Mouse (Mus musculus): ENCODE measurements at regions not wholly inside any gene's neighbourhood (a gene's known extent, or its start where the extent isn't known, plus 50 kb on each side); places are given as distances from the start of the nearest gene placed in this dataset.

GRCm38 (mm10) chr2:64706646-64707177 lies 318.1 kb downstream of the Grb14 start:
- DNase-seq (ENCODE audit: low read depth, low spot score) = no peak

- no peak for DNase-seq (ENCODE audit: low read depth, low spot score)
Observed at GRCm38 (mm10) chr2:64695974-64696373, 328.8 kb downstream of the Grb14 start.

DNA sequence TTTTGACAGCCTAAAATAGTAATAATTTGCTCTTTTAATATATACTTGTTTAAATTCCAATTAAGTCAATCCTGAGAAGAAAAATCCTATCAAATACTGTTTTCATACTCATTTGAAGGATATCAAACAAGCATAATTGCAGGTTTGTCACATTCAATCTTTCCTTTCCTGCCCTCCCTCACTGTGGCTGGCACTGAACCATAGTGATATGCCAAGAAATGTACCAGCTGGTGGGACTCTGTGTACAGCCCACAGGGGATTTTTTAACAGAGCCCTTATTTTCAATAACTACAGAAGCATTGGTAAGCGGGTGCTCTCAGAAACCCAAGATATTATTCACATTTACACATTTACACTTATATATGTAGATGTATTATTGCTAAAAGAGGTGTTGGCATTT lies 333.3 kb downstream of the Grb14 start:
- no peak for DNase-seq (ENCODE audit: low read depth, low spot score)

DNA sequence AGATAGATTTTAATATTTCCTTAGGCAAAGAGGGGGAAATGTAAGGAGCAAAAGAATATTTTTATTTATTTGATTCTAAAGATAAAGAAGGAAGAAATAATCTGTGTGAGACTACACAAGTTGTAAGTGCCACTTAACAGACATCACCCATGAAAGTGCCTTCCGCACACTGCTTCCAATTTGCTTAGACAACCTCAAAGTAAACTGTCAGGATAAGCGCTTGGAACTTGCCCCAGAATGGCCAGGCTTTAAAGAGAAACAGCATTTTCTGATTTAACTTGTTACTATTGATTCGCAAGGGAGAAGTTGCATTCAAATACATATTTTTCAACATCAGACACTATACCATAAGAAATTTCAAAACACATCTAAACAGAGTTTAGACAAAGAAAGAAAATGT lies 333.8 kb downstream of the Grb14 start:
- no peak for DNase-seq (ENCODE audit: low read depth, low spot score)

GRCm38 (mm10) chr2:64686781-64687180 lies 338.0 kb downstream of the Grb14 start:
- DNase-seq (ENCODE audit: low read depth, low spot score) = no peak

DNA sequence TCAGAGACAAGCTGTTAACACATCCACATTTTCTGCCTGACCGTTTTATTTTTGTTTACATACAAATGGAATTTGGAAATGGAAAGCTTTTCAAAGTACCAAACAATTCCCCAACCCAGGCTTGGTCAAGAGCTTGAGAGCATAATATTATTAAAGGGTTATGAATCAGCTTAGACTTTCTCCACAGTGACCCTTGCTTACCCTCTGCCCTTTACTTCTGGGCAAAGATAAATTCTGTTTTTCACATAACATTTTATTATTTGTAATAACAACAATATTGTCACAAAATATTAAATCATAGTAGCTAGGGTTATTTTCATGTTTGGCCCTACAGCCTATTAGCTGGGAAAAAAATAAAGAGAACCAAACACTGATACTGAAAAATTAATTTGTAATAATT lies 375.2 kb downstream of the Grb14 start:
- DNase-seq (ENCODE audit: low read depth, low spot score) = no peak

DNA sequence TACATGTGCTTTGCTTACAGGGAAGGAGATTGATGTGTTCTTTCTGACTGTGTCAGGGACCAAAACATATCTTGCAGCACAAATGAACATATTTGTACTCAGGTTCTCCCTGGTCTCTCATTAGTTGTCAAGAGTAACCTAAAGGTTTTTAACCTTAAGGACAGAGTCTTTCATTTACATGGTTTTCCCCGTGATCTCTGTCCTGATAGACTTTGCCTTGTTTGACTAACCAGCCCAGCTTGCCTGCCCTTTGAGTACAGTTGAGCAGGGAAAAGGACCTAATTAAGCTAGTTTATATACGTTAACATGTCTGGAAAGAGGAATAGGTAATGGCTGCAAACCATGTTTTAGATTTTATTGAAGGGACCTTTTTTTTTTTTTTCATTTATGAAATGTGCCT lies 407.9 kb downstream of the Grb14 start:
- DNase-seq (ENCODE audit: low read depth, low spot score) = no peak

- DNase-seq (ENCODE audit: low read depth, low spot score) = no peak
Observed at GRCm38 (mm10) chr2:64606864-64607263, 417.9 kb downstream of the Grb14 start.

GRCm38 (mm10) chr2:64582258-64582657 lies 442.5 kb downstream of the Grb14 start:
- DNase-seq (ENCODE audit: low read depth, low spot score) = no peak

- no peak for DNase-seq (ENCODE audit: low read depth, low spot score)
Observed at GRCm38 (mm10) chr2:64536032-64536431, 438.2 kb upstream of the Fign start.

GRCm38 (mm10) chr2:64535351-64535851 lies 437.6 kb upstream of the Fign start:
- no peak for DNase-seq (ENCODE audit: low read depth, low spot score)

DNA sequence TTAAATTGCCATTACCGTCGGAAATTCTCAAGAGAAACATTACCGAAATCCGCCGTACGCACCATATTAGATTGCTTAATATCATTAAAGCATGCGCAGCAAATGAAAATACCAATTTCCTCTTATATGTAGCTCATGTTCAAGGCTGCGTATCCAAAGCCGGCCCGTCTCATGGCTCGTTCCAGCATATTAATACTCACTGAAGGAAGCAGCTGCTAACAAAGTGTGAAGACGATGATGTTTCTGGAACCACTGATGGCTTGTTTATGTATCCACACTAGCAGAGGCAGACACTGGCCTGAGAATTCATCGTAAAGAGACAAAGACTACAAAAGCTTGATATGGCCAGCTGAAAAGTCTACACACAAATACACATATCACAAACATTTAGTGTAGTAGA lies 437.0 kb upstream of the Fign start:
- no peak for DNase-seq (ENCODE audit: low read depth, low spot score)

GRCm38 (mm10) chr2:64534344-64534743 lies 436.5 kb upstream of the Fign start:
- no peak for DNase-seq (ENCODE audit: low read depth, low spot score)

GRCm38 (mm10) chr2:64522722-64523121 lies 424.9 kb upstream of the Fign start:
- DNase-seq (ENCODE audit: low read depth, low spot score) = no peak

DNA sequence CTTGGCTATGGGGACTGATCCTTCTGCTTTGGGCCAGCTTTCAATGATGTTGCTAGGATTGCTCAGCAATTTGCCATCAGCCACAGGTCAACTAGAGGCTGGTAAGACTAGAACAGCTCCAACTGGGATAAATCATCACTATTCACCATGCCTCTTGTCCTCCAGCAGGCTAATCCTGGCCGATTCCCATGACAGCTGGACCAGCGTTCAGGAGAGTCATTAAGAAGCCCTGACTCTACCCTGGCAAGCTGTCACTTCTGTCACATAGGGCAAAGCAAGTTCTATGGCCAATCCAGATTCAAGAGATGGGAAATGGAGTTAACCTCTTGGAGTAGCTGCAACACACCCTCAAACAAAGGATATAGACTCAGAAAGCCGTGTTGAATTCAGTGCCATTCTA lies 424.4 kb upstream of the Fign start:
- DNase-seq (ENCODE audit: low read depth, low spot score) = no peak

GRCm38 (mm10) chr2:64495725-64496124 lies 397.9 kb upstream of the Fign start:
- DNase-seq (ENCODE audit: low read depth, low spot score) = no peak

- DNase-seq (ENCODE audit: low read depth, low spot score) = no peak
Observed at GRCm38 (mm10) chr2:64466412-64466970, 368.7 kb upstream of the Fign start.

DNA sequence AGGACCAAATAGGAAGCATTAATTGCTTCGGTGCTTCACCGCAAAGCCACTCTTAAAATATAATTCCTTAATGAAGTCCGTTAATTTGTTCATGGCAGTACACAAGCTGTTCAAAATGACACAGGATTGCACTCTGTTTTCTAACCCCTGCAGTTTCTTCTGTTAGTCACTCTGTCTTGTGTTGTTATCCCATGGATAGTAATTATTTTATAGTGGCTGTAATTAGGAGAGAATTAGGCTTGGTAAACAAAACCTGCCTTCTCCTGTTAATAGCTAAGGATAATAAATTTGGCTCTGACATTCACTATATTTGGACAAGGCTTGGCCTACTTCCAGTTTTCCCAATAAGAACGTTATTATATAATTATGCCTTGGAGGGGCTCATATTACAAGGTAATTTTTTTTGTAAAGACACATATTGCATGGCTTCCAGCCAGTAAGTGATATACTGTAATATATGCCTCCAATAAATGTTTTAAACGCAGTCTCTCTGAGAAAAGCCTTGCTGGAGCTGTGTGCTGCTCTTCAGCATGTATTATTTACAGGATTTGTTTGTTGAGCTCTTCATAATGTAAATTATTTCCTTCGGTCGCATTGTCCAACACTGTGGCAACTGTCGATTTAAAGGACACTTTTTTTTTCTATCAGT lies 364.8 kb upstream of the Fign start:
- DNase-seq (ENCODE audit: low read depth, low spot score) = no peak

- no peak for DNase-seq (ENCODE audit: low read depth, low spot score)
Observed at GRCm38 (mm10) chr2:64462041-64462440, 364.2 kb upstream of the Fign start.

DNA sequence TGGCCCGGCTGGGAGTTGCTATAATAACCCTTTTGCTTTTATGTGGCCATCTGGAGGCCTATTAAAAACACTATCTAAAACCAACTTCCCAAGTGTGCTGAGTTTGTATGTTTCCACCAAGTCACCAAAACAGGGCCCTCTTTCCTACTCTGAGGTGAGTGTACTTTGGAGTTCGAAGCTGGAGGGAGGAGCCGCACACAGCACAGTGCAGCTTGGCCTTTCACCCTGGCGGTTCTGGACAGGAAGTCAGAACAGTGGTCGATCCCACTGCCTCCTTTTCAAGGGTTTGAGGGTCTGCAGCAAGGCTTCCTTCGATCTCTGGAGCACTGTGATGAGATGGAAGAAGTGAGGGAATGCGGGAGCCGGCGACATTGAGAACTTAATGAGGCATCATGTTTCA lies 363.8 kb upstream of the Fign start:
- DNase-seq (ENCODE audit: low read depth, low spot score) = no peak

DNA sequence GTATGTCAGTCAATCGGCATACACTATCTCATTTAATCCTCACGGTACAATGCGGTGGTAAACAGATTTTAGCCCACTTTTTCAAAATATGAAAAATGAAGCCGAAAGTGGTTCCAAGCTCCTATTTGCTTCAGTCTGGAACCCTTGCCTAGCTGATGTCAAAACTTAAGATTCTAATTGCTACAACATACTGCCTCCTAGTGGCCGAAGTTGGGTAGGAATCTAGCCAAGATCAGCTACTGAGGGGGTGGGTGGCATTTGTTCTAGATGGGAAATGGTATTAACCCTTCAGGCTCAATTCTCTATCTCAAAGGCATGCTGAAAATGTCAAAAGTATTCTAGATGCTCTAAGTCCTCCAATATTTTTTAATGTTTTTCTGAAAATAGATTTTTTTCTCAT lies 360.3 kb upstream of the Fign start:
- peak; percentile 61 for DNase-seq (ENCODE audit: low read depth, low spot score)

- no peak for DNase-seq (ENCODE audit: low read depth, low spot score)
Observed at GRCm38 (mm10) chr2:64452690-64453089, 354.9 kb upstream of the Fign start.

- no peak for DNase-seq (ENCODE audit: low read depth, low spot score)
Observed at GRCm38 (mm10) chr2:64451614-64452317, 353.9 kb upstream of the Fign start.

Measured in R1 (cell line).